Mouse (Mus musculus) layer of hippocampus, postnatal 25 days (tissue): ENCODE results near the gene Pawr. TPM values are rescaled to one million over a fixed set of nuclear protein-coding genes. Genes with fewer than 3 reads are reported as not detected.

Experiments
- DNase-seq, 2 experiments: peaks; one replicate each; pipeline ENCODE4 v3.0.0; 2022; ENCODE audit warnings: mixed read lengths in 2 of 2, low spot score in 1 of 2; ENCODE audit errors: extremely low spot score in 1 of 2
- total RNA-seq, 2 experiments: library from RNA; stranded (reverse); gene quantifications; 2 replicates each; pipeline ENCODE4 v1.2.3; 2021

Gene Pawr
- total RNA-seq, 2 experiments from 2014 or later, result 2.1 to 2.9 TPM

DNA sequence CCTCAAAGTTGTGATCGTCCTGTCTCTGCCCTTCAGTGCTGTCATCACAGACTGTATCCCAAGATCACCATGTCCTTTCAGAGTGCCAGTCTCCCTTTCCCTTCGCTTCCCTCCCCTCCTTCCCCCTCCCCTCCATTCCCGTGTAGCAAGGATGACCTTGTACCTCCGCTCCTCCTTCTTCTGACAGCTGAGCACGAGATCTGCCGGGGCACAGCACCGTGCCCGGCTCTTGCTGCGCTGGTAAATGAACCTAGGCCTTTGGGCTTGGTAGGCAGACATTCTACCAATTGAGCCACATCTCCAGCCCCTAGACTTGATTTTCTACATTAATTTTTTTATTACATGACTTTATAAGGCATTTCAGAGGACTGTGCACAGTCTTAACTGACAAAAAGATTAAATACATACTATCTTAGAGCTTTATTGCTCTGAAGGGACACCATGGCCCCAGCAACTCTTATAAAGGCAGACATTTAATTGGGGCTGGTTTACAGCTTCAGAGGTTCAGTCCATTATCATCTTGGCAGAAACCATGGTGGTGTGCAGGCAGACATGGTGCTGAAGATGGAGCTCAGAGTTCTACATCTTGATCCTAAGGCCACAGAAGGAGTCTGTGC lies 52.3 kb downstream of the Pawr start:
- no peak for DNase-seq

DNA sequence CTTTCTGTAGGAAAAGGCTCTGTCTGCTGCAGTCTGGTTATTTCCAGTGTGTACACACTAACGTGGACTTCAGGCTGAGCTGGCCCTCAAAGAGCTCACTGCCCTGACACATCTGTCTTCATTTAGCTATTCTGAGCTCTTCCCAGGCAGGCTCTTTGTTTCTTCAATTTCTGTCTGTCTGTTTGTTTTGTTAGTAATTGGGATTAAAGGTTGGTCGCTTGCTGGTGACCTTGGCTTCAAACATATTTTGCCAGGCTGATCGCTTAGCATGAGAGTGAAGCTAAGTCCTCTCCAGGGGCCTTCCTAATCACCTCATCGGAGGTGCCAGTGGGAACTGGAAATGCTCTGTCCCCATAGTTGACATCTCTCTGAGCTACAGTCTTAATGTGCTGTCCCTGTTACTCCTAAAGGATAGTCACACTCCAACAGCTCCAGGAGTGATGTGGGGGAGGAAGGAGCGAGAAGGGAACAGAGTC lies 53.6 kb downstream of the Pawr start:
- DNase-seq, result no peak

DNA sequence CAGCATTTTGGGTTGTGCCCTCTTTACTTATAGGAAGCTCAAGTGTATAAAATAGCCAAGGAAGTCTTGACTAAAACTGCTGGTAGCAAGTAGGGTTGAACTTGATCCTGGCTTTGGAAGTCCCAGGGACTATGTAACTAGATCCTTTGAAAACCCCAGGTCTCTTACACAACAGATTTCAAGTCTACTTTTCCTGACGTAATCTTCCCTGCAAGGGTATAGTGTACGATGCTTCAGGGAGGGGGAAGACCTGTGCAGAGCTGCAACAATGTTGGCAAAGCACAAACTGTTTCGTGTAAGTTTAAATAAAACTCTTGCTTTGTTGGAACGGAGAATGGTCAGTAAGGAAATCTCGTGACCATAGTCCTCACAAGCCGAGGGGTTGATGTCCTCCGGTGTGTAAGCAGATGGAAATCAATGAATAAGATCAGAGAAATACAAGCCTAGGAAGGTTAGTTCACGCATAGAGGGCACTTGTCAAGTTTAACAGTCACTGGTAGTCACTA lies 56.5 kb downstream of the Pawr start:
- no peak for DNase-seq

DNA sequence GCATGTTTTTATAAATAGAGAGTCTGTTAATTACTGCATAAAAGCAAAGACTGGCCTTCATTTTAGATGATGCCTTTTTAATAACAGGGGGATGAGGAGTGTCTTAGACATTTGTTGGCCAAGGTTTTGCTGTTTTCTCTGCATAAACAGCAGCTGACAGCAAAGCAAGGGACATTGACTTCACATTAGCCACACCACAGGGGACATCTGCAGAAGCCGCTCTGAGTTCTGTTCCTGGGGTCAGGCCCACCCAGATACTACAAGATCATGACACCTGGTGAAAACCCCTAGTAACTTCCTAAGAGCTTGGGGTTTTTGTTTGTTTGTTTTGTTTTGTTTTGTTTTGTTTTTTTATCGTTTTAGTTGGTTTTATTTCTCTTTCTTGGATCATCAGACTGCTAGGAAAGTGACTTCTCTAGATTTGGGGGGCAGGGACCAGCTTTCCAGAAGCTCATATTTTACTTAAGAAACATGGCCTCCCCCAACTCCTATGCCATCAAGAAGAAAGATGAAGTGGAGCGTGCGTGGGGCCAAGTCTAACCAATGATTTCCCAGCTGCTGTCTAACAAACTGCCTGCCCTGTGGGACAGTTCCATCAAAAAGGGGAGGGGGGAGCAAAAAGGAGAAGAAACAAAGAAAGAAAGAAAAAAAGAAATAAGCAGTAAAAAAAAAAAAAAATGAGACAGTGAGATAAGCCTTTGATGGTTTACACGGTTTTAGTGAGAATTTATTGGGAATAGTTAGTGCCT lies 57.4 kb downstream of the Pawr start:
- DNase-seq, result no peak

DNA sequence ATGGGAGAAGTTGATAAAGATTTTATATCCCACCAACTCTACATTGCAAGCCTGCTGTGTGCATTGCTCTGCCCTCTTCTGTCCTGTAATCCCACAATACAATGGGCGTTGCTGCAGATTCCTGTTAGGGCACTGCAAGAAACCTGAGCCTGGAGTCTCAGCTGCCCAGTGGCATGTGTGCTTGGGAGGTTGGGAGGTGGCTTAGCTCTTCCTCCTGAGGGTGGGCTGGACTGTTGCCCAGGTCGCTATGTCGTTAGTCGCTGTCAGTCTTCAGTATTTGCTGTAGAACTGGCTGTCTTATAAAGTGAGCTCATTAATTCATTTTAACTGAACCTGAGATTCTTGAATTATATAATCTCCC lies 58.0 kb downstream of the Pawr start:
- DNase-seq, result no peak

DNA sequence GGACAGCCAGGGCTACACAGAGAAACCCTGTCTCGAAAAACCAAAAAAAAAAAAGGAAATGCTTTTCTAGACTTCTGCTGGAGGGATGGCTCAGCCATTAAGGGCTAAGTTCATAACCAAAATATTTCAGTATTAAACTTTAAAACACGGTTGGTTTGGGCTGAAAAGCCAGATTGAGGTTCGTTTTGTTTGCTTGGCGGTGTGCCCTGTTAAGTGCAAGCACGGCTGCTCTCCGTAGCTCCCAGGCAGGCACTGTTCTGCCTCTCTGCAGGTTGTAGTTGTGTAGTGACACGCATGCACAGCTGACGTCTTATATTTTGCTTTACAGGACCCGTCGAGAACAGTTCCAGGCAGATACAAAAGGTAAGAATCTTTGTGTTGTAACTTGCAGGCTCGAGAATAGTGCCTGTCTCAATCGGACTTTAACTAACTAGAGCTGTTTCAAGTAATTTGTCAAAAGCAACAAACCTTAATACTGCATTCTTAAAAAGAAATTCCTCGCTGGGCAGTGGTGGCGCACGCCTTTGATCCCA lies 59.5 kb downstream of the Pawr start:
- DNase-seq, result no peak

DNA sequence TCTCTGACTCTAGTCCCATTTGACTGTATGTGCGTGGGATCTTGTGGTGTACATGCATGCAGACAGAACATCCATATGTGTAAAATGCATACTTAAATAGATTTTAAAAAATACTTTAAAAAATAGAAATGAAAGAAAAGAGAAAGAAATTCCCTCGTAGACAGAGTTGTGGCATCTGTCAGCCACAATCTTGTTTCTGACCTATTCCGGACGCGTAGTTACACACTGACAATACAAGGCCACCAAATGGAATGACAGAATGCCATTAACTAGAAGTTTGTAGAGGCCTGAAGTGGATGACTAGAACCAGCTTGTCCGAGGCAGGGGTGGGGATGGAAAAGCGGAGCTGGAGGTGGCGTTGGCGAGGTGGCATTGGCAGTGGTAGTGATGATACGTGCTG lies 60.2 kb downstream of the Pawr start:
- DNase-seq, result no peak

DNA sequence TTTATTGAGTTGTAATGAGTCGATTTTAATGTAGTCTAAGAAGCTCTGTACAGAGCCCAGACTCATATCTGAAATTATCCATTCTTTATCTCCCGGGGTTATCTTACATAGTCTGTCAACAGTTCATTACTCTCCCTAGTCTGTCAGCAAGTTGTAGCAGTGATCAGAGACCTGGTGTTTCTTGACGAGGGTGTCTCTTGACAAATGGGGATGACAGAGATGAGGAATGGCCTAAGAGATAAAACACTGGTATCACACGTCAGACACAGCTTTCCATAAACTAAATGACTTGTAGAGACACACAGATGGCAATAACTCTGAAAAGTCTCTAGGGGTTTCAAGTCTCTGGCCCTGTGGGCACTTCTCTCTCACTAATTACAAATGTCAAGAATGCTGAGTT lies 62.4 kb downstream of the Pawr start:
- no peak for DNase-seq

DNA sequence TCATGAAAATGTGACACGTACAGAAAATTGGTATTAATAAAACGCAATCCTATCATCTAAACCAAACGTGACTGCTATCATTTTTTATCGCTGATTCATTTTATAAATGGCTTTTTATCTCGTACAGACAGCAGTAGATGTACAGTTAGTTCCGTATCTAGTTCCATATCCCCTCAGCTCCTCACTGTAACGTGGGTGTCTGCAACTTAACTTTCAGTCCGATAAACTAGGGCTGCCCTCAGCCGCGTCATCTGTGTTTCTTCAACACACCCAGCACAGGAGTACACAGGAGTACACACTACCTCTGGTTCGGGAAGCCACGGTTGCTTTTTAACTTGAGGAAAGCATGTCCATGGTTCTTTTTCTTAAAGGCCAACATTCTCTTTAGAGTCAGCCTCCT lies 63.3 kb downstream of the Pawr start:
- no peak for DNase-seq

DNA sequence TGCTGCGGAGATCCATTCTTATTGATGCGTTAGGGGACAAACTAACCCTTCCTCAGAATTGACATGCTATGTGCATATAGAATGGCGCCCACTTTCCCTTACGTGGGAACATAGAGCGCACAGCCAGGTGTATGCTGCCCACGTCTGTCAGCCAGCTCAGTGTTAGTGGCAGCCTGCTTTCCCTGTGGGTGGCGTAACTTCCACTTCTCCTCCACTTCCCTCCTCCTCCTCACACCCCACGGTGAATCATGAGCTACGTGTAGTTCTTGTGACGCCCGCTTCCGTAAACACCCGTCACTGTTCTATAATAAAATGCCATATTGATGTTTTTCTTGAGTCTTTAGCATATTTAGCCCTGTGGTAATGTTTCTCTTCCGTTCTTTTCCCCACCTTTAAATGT lies 63.7 kb downstream of the Pawr start:
- DNase-seq, result no peak

DNA sequence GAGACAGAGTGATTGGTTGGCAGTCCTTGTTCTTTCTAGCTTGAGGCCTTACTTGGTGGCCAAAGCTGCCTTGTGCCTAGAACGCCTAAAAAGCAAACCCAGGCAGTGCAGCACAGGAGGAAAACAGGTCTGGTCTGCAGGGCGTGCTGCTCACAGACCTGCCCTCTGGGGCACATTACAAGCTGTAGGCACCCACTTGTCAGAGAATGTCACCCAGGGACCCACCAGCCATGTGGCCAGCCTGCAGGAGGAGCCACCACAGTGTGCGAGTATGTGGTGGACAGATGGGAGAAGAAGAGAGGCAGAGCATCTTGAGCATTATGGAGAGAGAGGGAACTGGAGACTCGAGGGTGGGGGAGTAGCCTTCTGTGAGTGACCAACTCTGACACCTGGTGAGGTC lies 70.8 kb downstream of the Pawr start:
- no peak for DNase-seq

DNA sequence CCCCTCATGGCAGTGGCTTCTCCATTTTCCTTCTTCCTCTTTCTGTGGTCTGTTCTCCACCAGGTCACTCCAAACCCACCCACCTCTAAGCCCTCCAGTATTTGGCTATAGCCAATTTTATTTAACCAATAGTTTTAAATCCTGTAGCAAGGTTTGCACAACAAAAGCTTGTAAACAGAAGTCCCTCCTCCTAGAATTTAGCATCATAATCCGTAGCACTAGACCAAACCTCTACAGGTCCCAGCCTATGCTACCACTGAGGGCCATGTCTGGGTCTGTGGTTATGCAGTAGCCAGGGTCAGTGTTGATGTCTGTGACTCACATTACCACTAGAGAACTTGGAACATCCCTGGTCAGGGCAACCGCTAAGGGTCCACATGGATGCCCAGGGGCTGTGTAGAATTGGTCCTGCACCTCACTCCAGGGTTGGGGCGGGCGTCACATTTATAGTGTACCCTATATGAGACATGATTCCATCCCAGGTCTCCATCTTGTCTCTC lies 71.5 kb downstream of the Pawr start:
- no peak for DNase-seq

DNA sequence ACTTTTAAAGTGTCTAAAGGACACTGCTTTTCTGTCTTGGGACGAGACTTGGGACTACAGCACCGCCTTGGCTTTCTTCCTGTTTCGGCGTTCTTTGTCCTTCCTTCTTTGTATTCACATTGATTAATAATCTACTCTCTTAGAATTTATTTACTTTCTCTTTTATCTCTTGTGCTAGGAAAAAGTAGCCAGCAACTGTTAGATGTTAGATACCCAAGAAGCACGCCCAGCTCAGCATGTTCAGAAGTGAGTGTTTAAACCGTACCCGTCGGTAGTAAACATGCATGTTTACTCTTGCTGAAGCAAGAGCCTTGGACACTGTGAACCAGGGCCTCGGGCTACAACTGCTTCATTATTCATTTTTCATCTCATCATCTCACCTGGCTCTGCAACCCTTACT lies 72.2 kb downstream of the Pawr start:
- DNase-seq, result no peak

DNA sequence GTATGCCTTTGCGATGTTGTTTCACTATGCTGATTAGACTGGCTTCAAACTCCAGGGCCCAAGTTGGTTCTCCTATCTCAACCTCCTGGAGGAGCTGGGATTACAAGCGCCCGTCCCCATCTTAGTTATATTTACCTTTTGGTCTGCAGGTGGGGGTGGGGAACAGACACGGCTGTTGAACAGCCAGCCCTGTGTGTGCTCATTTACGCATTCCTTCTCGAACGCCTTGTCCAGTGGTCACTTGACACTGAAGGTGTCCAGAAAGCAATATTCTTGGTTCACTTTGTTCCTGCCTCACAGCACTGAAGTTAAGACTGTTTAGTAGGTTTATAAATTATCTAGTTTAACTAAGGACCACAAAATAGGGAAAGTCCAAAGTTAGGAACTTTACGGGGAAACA lies 73.2 kb downstream of the Pawr start:
- DNase-seq, result no peak

DNA sequence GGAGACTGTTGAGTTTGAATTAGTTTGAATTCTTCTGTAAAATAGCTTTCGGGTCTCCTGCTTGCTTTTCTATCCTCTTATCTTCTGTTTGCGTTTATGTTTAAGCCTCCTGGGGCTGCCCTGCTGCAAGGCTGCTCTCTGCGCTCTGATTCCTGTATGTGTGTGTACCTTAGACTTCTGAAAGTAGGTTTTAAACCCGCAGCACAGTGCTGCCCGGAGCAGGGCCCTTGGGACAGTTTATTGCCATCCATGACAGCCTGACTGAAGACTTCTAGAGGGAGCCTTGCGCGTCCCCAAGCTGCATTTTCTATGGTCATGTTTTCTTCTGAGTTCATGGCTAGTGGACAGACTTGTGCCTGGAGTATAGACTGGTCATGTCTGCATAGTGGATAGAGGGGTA lies 74.0 kb downstream of the Pawr start:
- no peak for DNase-seq

DNA sequence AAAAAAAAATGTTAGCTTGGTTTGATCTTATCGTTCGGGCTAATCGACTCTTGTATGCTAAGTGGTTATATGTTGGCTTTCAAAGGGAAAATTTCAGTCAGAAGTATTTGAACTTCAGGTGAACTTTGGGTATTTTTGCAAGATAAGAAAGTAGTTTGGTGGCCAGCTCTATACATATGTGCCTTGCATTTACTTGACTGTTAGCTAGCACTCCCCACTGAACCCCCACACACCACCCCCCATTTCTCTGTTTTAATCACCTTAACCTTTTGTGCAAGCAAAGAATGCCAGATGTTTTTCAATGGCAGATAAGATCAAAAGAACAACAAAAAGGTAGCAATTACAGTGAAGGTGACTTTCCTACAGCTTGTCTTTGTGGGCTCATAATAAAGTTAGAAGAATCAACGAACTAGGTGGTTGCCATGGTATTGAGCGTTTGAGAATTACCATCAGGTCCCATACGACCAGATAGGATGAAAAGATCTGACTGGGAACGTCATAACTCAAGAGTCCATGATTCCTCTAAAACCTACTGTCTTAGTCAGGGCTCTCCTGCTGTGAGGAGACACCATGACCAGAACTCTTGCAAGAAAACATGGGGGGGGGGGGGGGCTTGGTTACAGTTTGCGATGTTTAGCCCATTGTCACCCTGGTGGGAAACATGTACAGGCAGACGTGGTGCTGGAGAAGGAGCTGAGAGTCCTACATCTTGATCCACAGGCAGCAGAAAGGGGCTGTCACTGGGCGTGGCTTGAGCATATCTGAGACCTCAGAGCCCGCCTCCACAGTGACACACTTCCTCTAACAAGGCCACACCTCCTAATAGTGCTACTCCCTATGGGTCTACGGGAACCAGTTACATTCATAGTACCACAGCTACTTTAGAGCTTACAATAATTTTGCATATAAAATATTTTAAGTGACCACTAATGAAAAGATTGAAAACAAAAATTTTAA lies 75.2 kb downstream of the Pawr start:
- no peak for DNase-seq

DNA sequence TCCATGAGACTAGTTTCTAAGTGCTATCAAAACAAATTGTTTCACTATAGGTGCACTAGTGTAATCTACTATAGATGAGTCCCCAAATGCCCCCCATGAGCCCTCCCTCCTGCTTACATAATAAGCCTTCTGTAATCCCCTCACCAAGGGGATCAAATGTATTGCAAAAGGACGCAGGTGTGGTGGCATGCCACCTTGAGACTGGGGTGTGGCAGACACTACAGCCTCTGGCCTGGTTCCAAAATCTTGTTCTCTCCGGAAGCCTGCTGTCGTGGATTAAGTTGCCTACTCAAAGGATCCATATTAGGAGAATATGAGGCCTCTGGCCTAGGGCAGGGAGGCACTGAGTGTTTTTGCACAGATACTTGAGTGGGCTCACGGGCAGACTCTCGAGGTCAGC lies 76.1 kb downstream of the Pawr start:
- no peak for DNase-seq

DNA sequence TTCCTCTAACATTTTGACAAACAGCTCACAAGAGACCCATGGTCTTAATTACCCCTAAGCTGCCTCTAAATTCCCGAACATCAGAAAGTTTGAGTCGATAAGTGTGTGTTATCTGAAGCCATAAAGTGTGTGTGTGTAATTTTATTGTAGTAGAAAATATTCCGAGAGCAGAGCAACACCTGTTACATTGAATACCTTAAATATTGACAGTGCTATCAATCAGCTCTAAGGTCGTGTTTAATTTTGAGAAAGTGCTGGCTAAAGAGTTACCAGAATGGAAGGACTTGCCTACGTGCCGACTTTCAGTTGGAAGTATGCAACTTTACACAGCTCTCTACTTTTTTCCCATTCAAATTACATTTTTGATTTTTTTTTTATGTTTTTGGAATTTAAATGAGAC lies 76.5 kb downstream of the Pawr start:
- DNase-seq, result no peak

DNA sequence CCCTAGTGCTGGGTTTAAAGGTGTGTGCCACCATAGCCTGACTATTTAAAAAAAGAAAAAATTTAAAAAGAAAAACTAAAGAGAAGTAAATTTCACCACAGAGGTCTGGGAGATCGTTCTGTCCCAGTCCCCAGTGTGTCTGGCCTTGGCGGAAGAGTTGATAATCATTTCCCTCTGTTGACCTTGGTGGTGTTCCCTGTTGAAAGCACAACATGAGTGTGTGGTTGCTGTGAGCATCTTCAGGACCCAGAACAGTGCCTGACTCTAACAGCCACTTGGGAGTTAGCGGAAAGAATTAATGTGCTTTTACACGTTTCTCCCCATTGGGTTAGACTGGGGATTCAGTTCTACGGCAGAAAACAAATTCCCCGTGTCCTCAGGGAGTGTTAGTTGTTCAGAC lies 77.1 kb downstream of the Pawr start:
- no peak for DNase-seq

DNA sequence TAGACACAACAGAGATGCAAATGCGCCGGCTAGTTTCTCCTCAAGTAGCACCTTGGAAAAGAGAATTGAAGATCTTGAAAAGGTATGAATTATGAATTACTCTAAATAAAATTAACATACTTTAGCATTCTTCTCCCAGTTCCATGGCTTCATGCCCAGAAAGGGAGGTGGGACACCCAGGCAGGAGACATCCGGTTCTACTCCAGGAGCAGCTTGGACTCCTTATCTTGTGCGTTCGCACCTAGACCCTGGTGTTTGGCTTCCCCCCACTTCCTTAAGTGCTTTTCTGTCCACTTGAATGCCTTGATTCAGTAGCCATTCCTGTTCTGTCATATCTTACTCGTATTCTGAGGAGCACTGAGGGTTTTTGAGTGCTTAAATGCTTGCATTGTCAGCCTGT lies 77.6 kb downstream of the Pawr start:
- no peak for DNase-seq
